Mouse (Mus musculus) heart, embryonic 13.5 days (tissue): ENCODE results near the gene Gck. TPM values are rescaled to one million over a fixed set of nuclear protein-coding genes. Genes with fewer than 3 reads are reported as not detected.

Source experiments
- ATAC-seq: fragments of 200-750 bp; cut with Nextera tagmentation; 2 replicates; pipeline ENCODE4 v1.8.0; 2017; ENCODE audit warnings: moderate TSS enrichment; ENCODE audit not compliant: insufficient number of reproducible peaks, low FRiP score, low TSS enrichment; ENCODE audit errors: extremely low read depth
- H3K27ac ChIP-seq: fragments of 300-500 bp; sonication (generic); replicated peaks from 2 replicates; pipeline ENCODE4 v1.5.1; 2015; ENCODE audit warnings: moderate library complexity, mild to moderate bottlenecking, inconsistent platforms
- H3K27me3 ChIP-seq: fragments of 300-500 bp; sonication (generic); replicated peaks from 2 replicates; pipeline ENCODE4 v1.6.1; 2015; ENCODE audit warnings: mild to moderate bottlenecking, inconsistent platforms
- H3K36me3 ChIP-seq: fragments of 300-500 bp; sonication (generic); 2 replicates; pipeline ENCODE4 v1.6.1; 2015; ENCODE audit warnings: mild to moderate bottlenecking, inconsistent platforms
- H3K4me1 ChIP-seq: fragments of 300-500 bp; sonication (generic); 2 replicates; pipeline ENCODE4 v1.6.1; 2015; ENCODE audit warnings: inconsistent platforms
- H3K4me2 ChIP-seq: fragments of 300-500 bp; sonication (generic); 2 replicates; pipeline ENCODE4 v1.6.1; 2015; ENCODE audit warnings: inconsistent platforms, mild to moderate bottlenecking, moderate library complexity
- H3K4me3 ChIP-seq: fragments of 300-500 bp; sonication (generic); 2 replicates; pipeline ENCODE4 v1.5.1; 2015; ENCODE audit warnings: moderate library complexity, mild to moderate bottlenecking, inconsistent platforms
- H3K9ac ChIP-seq: fragments of 300-500 bp; sonication (generic); 2 replicates; pipeline ENCODE4 v1.6.1; 2015; ENCODE audit warnings: inconsistent platforms, mild to moderate bottlenecking, moderate library complexity
- H3K9me3 ChIP-seq: fragments of 300-500 bp; sonication (generic); 2 replicates; pipeline ENCODE4 v1.6.1; 2016; ENCODE audit warnings: inconsistent platforms
- WGBS: fragments of 180-500 bp; shearing (Covaris S2); methylation state at CpG from one replicate; pipeline ENCODE4 v1.1.7; 2015; ENCODE audit warnings: mixed read lengths; 5-methylcytosine and 5-hydroxymethylcytosine counted together
- polyA plus RNA-seq: library from polyadenylated mRNA; unstranded; fragments of >200 nt; fragmentation: Nextera tagmentation; extraction: Ambion mirVana; gene quantifications from 2 replicates; pipeline ENCODE4 v1.2.1, GENCODE M21; 2015

The Gck gene
- polyA plus RNA-seq = 1.2 and 1.5 TPM in 2 replicates

DNA sequence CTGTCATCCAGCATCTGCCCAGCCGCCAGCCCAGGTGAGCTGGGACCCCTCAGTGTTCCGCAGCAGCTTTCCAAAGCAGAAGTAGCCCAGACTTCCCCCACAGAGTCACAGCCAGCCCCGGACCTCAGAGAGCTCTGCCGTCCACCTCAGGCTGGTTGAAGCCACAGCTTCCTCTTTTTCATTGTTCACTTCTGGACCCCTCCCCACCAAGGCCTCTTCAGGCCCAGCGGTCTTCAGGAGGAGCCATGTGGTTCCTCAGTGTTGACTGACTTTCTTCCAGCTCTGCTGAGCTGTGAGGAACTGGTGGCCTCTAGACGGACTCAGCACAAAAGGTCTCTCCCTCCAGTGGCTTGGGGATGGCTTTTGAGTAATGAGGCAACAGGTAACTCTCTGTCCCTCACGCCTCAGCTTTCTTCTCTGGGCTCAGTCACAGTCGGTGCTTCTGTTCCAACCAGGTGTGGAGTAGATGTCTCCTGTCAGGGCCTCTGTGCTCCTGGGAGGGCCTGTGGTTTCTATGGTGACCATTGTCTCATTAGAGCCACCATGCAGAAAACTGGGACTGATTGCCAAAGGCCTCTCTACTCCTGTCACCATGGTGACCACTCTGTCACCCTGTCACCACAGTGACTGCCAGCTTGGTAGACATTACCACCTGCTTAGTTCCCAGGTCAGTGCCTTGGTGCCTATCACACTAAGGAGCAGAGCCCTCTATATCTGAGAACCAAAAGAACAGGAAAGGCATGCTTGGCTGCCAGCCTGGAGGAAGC lies at the start of gene Gck:
Gck (minus strand) TSS at position 496 of the 767 bp plus-strand sequence.
- Histone ChIP-seq H3K9ac (no peak within 1 kb of the TSS), H3K27ac (no peak within 1 kb of the TSS), H3K4me2 (no peak within 1 kb of the TSS)

DNA sequence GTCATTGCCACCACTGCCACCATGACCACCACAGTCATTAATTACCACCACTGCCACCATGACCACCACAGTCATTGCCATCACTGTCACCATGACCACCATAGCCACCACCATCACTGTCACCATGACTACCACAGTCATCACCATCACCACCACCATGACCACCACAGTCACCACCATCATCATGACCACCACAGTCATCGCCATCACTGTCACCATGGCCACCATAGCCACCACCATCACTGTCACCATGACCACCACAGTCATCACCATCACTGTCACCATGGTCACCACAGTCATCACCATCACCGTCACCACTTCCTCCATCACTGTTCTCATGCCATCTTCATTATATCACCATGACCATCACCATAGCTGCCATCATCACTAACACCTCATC lies 48.6 kb upstream of the Gck start:
- Histone ChIP-seq H3K4me2 (no peak overlapping the region), H3K27ac (no peak overlapping the region), H3K4me1 (peaks cover 49% of the 10 kb centered on the region), H3K4me3 (no peak overlapping the region), H3K9me3 (no peaks in the 10 kb centered on the region), H3K36me3 (no peaks in the 10 kb centered on the region), H3K27me3 (peaks cover 15% of the 10 kb centered on the region; the same call in 1 of the 2 replicates), H3K9ac (no peak overlapping the region)
- WGBS = 96% methylated on average over 2 of the region's 2 CpGs
- no peak for ATAC-seq

More for the DNA sequence above, at the start of gene Gck:
- Histone ChIP-seq H3K9me3 (no peaks in the 10 kb centered on the region), H3K4me3 (no peak within 1 kb of the TSS), H3K36me3 (no peaks in the 10 kb centered on the region), H3K4me1 (peaks cover 42% of the 10 kb centered on the region), H3K27me3 (0 out of 2 replicates have a peak, but pooled peaks cover 3% of the 10 kb centered on the region)
- 54% methylated on average over 8 of the region's 8 CpGs for WGBS
- no peak; the same call in 1 of the 2 replicates for ATAC-seq

DNA sequence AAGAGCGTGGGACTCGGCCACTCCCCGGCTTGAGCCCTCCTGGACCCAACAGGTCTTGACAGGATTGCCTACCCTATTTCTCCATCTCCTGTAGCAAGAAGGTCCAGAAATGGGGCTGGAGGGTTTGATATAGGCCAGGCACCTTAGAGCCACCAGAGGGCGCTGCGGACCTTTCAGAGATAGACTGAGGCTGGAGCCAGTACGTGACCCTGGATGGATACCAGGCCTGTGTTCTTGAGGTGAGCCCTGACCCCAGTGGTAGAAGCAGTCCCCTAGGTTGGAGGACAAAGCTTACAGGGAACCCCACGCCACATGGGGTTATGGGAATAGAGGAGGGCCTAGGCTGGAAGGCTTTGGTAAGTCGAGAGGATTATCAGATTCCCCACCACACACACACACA lies 46.1 kb upstream of the Gck start:
- no peaks in the 10 kb centered on the region for H3K36me3 ChIP-seq
- ATAC-seq = no peak
- no peak overlapping the region for H3K9ac ChIP-seq
- H3K4me3 ChIP-seq = no peak overlapping the region
- no peaks in the 10 kb centered on the region for H3K9me3 ChIP-seq
- H3K27ac ChIP-seq = no peak overlapping the region
- H3K4me2 ChIP-seq = no peak overlapping the region
- peaks cover 15% of the 10 kb centered on the region; the same call in 1 of the 2 replicates for H3K27me3 ChIP-seq
- WGBS = 15% methylated on average over 8 of the region's 8 CpGs
- H3K4me1 ChIP-seq = peaks cover 24% of the 10 kb centered on the region

DNA sequence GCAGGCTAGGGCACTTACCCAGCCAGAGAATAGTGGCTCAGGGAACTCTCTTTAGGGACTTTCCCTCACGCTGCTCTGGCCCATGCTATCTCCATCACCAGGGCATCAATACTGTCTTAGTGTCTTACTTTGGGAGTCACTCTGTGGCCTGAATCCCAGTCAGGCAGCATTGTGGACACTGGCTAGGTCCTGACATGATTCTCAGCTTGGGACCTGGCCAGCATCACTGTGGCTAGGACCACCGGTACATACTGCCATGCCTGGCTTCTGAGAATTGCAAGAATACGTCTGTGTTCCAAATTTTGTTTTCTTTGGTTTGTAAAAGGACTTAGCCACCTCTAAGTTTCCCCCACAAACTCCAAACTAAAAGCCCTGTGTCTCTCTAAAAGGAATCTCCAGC lies 45.0 kb upstream of the Gck start:
- WGBS = 59% methylated on average over 3 of the region's 3 CpGs
- ATAC-seq = no peak

DNA sequence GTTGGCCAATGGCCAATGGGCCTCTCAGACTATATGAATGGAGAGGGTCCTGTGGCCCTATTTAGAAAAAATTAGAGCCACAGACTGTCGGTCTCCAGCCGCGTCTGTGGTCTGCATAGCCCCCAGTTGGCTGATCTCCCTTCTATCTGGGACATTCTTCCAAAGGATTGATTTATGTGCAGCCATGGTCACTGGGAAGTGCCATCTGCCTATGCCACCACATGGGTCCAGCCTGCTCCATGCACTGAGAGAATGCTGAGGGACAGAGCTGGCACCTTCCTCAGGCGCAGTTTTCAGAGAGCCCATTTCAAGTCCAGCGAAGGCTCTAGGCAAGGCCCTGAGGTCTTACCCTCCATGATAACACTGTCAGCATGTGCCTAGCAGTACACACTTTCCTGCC lies 44.3 kb upstream of the Gck start:
- no peak overlapping the region for H3K9ac ChIP-seq
- ATAC-seq = no peak
- H3K4me2 ChIP-seq = no peak overlapping the region
- H3K9me3 ChIP-seq = no peaks in the 10 kb centered on the region
- H3K27me3 ChIP-seq = peaks cover 15% of the 10 kb centered on the region; the same call in 1 of the 2 replicates
- no peaks in the 10 kb centered on the region for H3K36me3 ChIP-seq
- H3K4me3 ChIP-seq = no peak overlapping the region
- H3K27ac ChIP-seq = no peak overlapping the region
- 85% methylated on average over 5 of the region's 5 CpGs for WGBS
- peaks cover 8% of the 10 kb centered on the region for H3K4me1 ChIP-seq

More for the DNA sequence above, 45.0 kb upstream of the Gck start:
- H3K4me1 ChIP-seq = peaks cover 15% of the 10 kb centered on the region
- H3K27ac ChIP-seq = no peak overlapping the region
- H3K9ac ChIP-seq = no peak overlapping the region
- H3K9me3 ChIP-seq = no peaks in the 10 kb centered on the region
- H3K27me3 ChIP-seq = peaks cover 15% of the 10 kb centered on the region; the same call in 1 of the 2 replicates
- no peak overlapping the region for H3K4me2 ChIP-seq
- H3K4me3 ChIP-seq = no peak overlapping the region
- no peaks in the 10 kb centered on the region for H3K36me3 ChIP-seq

DNA sequence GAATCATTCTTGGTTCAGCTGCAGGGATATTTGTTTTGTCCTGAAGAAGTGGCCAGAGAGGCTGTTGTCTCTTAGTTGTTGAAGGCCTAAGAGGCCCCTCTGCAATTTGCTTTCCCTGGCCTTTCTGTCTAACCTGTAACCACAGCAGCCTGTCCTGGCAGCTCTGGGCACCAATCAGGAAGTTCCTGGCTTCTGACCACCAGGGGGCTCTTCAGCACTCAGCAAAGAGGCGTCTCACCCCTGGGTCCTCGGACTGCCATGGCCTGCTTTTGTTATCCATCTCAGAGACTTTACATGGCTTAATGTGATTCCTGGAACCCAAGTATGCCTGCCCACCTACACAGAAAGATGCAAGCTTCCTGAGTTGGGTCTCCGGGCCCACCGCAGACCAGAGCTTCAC lies 41.0 kb upstream of the Gck start:
- no peak for ATAC-seq
- H3K27me3 ChIP-seq = peaks cover 15% of the 10 kb centered on the region; the same call in 1 of the 2 replicates
- WGBS = 29% methylated on average over 4 of the region's 4 CpGs

DNA sequence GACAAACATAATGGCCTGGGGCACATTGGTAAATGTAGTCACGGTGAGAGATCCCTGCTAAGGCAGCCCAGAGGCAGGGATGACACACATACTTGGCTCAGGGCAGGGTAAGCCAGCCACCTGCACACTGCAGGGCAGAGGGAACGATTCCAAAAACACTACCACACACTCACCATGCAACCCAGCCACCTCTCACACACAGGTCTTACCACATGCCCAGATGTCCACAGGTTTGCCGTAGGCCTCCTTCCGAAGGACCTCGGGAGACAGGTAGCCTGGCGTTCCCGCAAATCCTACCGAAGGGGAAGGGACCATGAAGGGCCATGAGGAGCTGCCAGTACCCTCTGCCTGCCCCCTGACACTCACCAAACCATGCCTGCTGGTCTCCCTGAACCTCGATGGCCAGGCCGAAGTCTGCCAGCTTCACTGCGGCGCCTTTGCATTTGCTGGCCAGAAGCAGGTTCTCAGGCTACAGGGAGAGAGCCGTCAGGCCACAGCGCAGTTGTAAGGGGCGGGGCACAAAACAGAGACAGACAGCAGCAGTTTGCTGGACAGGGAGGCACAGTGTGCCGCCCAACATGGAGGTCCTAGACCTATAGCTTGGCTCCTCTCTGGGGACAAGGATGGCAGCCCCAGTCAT lies 40.2 kb upstream of the Gck start:
- Histone ChIP-seq H3K4me3 (no peak overlapping the region), H3K36me3 (no peaks in the 10 kb centered on the region), H3K27ac (no peak overlapping the region), H3K27me3 (peaks cover 9% of the 10 kb centered on the region; the same call in 1 of the 2 replicates), H3K4me1 (no peaks in the 10 kb centered on the region), H3K9ac (no peak overlapping the region), H3K9me3 (no peaks in the 10 kb centered on the region), H3K4me2 (no peak overlapping the region)
- ATAC-seq = no peak
- 82% methylated on average over 16 of the region's 16 CpGs for WGBS

More for the DNA sequence above, 41.0 kb upstream of the Gck start:
- H3K27ac ChIP-seq = no peak overlapping the region
- H3K4me3 ChIP-seq = no peak overlapping the region
- H3K4me1 ChIP-seq = no peaks in the 10 kb centered on the region
- H3K36me3 ChIP-seq = no peaks in the 10 kb centered on the region
- H3K9me3 ChIP-seq = no peaks in the 10 kb centered on the region
- no peak overlapping the region for H3K9ac ChIP-seq
- no peak overlapping the region for H3K4me2 ChIP-seq

DNA sequence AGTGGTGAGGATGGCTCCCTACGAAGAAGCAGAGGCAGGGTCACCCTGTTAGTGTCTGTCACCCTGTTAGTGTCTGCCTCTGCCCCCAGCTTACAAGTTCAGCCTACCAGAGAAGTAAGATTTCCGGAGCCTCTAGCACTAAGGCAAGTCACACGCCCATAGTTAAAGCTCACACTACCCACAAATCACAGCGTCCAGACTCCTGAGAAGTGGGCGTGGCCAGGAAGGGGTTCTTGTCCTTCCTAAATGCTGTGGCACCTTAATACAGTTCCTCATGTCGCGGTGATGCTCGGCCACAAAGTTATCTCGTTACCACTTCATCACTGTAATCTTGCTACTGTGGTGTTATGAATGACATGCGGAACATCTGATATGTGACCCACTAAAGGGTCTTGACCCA lies 38.2 kb upstream of the Gck start:
- H3K27ac ChIP-seq = no peak overlapping the region
- no peaks in the 10 kb centered on the region for H3K36me3 ChIP-seq
- H3K9ac ChIP-seq = no peak overlapping the region
- no peaks in the 10 kb centered on the region; the same call in 1 of the 2 replicates for H3K27me3 ChIP-seq
- no peak for ATAC-seq
- H3K4me2 ChIP-seq = no peak overlapping the region
- H3K4me1 ChIP-seq = no peaks in the 10 kb centered on the region
- WGBS = 69% methylated on average over 10 of the region's 10 CpGs
- H3K9me3 ChIP-seq = no peaks in the 10 kb centered on the region
- no peak overlapping the region for H3K4me3 ChIP-seq

DNA sequence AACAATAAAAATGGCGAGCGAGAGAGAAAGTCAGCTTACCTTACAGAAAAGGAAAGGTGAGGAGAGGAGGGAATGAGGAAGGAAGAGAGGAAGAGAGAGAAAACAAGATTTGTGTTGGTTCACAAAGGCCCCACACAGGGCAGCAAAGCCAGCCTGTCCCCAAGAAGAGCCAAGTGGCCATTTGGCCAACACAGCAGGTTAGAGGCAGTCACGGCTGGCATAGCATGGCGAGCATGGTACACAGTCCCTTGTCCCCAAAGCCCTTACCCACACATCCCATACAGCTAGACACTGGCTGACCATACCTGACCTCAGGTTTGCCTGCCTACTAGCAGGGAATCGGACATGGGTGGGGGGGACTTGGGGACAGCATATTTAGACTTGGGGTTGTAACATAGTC lies 33.7 kb upstream of the Gck start:
- no peak overlapping the region for H3K9ac ChIP-seq
- H3K4me2 ChIP-seq = no peak overlapping the region
- H3K27ac ChIP-seq = no peak overlapping the region
- H3K27me3 ChIP-seq = no peaks in the 10 kb centered on the region; the same call in 1 of the 2 replicates
- H3K4me1 ChIP-seq = no peaks in the 10 kb centered on the region
- H3K4me3 ChIP-seq = no peak overlapping the region
- no peak for ATAC-seq
- H3K9me3 ChIP-seq = no peaks in the 10 kb centered on the region
- 89% methylated on average over 5 of the region's 5 CpGs for WGBS
- no peaks in the 10 kb centered on the region for H3K36me3 ChIP-seq

DNA sequence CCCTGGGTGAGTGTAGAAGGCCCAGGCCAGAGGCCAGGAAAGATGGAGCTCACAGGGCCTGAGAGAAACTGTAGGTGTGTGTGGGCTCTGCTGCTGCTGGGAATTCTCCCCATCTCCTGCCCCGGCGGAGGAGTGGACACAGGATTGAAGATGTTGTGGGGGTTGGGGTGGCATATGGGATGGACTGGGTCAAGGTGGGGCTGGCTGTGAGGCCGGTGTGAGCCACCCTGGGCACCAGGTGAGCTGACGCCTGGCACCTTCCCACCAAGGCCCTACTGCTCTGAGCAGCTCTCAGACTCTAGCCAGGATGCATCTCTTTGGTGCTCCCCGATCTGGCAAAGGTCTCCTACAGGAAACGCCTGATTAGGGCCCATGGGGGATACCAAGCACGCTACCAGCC lies 31.4 kb upstream of the Gck start:
- no peaks in the 10 kb centered on the region; the same call in 1 of the 2 replicates for H3K27me3 ChIP-seq
- 73% methylated on average over 7 of the region's 7 CpGs for WGBS
- ATAC-seq = no peak
- H3K4me3 ChIP-seq = no peak overlapping the region
- no peak overlapping the region for H3K4me2 ChIP-seq
- H3K36me3 ChIP-seq = no peaks in the 10 kb centered on the region
- no peak overlapping the region for H3K9ac ChIP-seq
- no peaks in the 10 kb centered on the region for H3K9me3 ChIP-seq
- H3K27ac ChIP-seq = no peak overlapping the region
- H3K4me1 ChIP-seq = peaks cover 2% of the 10 kb centered on the region

DNA sequence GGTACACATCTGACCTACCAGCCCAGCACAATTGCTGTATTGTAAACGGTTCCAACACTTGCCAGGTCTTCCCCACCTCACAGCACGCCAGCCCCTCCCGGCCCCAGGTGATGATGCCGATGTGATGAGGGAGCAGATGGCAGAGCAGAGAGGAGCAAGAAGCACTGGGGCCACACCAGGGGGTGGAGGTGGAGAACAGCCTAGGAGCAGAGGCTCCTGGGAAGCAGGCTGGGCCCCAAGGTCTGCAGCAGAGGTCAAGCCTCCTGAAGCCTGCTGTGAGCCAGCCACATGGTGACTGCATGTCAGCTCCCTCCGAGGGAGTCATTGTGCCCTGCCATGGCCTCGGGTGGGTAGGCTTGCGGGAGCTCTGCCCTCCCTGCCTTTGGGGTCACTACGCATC lies 30.7 kb upstream of the Gck start:
- Histone ChIP-seq H3K27ac (no peak overlapping the region), H3K4me3 (no peak overlapping the region), H3K4me1 (peaks cover 6% of the 10 kb centered on the region), H3K27me3 (no peaks in the 10 kb centered on the region; the same call in 1 of the 2 replicates), H3K36me3 (no peaks in the 10 kb centered on the region), H3K4me2 (no peak overlapping the region), H3K9ac (no peak overlapping the region), H3K9me3 (no peaks in the 10 kb centered on the region)
- ATAC-seq = no peak
- WGBS = 65% methylated on average over 8 of the region's 8 CpGs
